Mouse (Mus musculus): Measurements from ENCODE around the gene BC051665.
A peak's percentile ranks its signal among the peaks of the same experiment; 100 is the strongest.

Gene BC051665

GRCm38 (mm10) chr13:60743381-60744077 is 42.6 kb downstream of the BC051665 start:
- DNase-seq (ENCODE audit: low spot score): no peak

- no peak for DNase-seq (ENCODE audit: low spot score)
Observed at GRCm38 (mm10) chr13:60742611-60743010, 43.6 kb downstream of the BC051665 start.

DNA sequence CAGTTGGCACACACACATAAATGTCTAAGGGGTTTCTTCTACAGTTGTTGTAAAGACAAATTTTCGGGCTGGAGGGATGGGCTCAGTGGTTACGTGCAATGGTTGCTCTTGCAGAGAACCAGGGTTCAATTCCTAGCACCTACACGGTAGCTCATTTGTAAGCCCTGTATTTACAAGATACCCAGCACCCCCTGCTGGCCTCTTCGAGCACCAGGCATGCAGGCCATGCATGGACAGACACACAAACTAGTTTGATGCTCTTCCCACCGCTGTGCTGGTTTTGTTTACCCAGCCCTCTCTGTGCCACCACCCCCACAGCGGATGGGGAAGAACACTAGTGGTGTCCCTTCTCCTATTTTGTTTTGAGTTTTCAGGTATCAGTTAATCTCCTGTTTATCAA is 45.9 kb downstream of the BC051665 start:
- DNase-seq (ENCODE audit: low spot score): no peak

GRCm38 (mm10) chr13:60738429-60738828 is 47.7 kb downstream of the BC051665 start:
- peak; percentile 43 for DNase-seq (ENCODE audit: low spot score)

- DNase-seq (ENCODE audit: low spot score): peak; percentile 57
Observed at GRCm38 (mm10) chr13:60737632-60738324, 48.4 kb downstream of the BC051665 start.

GRCm38 (mm10) chr13:60736421-60737105 is 49.6 kb downstream of the BC051665 start:
- DNase-seq (ENCODE audit: low spot score): no peak

GRCm38 (mm10) chr13:60735306-60735705 is 50.9 kb downstream of the BC051665 start:
- DNase-seq (ENCODE audit: low spot score): no peak

Measured in spleen, adult 12 weeks (tissue).